Mouse (Mus musculus) adipocyte (in vitro differentiated cells): ENCODE data around the gene Lrrc43.
"Not testable (repeated sequence)": the region's sequence is repeated elsewhere in the genome, so short reads cannot be mapped to it uniquely, and the experiment has no call there.

ENCODE experiments used
- DNase-seq: peaks from one replicate; pipeline ENCODE4 v3.0.0-alpha.2; 2016; ENCODE audit warnings: low spot score

Lrrc43 gene

GRCm38 (mm10) chr5:123489112-123489785, at the start of gene Lrrc43, which contains the start of gene Il31:
Gene Lrrc43, plus strand, starts transcription at chr5:123489305.
Gene Il31, minus strand, starts transcription at chr5:123489489.
- DNase-seq, result no peak

- no peak for DNase-seq
Measured at GRCm38 (mm10) chr5:123439312-123439711, 49.8 kb upstream of the Lrrc43 start.

GRCm38 (mm10) chr5:123439941-123440340, 49.2 kb upstream of the Lrrc43 start:
- no peak for DNase-seq

- no peak for DNase-seq
Measured at GRCm38 (mm10) chr5:123440664-123441063, 48.4 kb upstream of the Lrrc43 start.

- no peak for DNase-seq
Measured at GRCm38 (mm10) chr5:123442283-123442682, 46.8 kb upstream of the Lrrc43 start.

- peak; percentile 74 for DNase-seq
Measured at GRCm38 (mm10) chr5:123444069-123444468, 45.0 kb upstream of the Lrrc43 start.

- no peak for DNase-seq
Measured at GRCm38 (mm10) chr5:123444849-123445334, 44.2 kb upstream of the Lrrc43 start.

- DNase-seq, result no peak
Measured at GRCm38 (mm10) chr5:123451886-123452285, 37.2 kb upstream of the Lrrc43 start.

GRCm38 (mm10) chr5:123461420-123461819, 27.7 kb upstream of the Lrrc43 start:
- no peak for DNase-seq

- DNase-seq, result no peak
Measured at GRCm38 (mm10) chr5:123464638-123465037, 24.5 kb upstream of the Lrrc43 start.

- no peak for DNase-seq
Measured at GRCm38 (mm10) chr5:123470784-123471400, 18.2 kb upstream of the Lrrc43 start.

- no peak for DNase-seq
Measured at GRCm38 (mm10) chr5:123473817-123474216, 15.3 kb upstream of the Lrrc43 start.

- DNase-seq, result no peak
Measured at GRCm38 (mm10) chr5:123487659-123488395, 1.3 kb upstream of the Lrrc43 start.

- DNase-seq, result no peak
Measured at GRCm38 (mm10) chr5:123489935-123490334, 830 bp downstream of the Lrrc43 start.

GRCm38 (mm10) chr5:123499717-123500116, 10.6 kb downstream of the Lrrc43 start:
- peak; percentile 33 for DNase-seq

GRCm38 (mm10) chr5:123501973-123502372, 12.9 kb downstream of the Lrrc43 start:
- no peak for DNase-seq

- DNase-seq, result peak; percentile 82
Measured at GRCm38 (mm10) chr5:123507936-123508723, 19.0 kb downstream of the Lrrc43 start.

GRCm38 (mm10) chr5:123508921-123509320, 19.8 kb downstream of the Lrrc43 start:
- DNase-seq, result no peak

GRCm38 (mm10) chr5:123510160-123510559, 21.1 kb downstream of the Lrrc43 start, which contains the start of gene B3gnt4:
Gene B3gnt4, plus strand, starts transcription at chr5:123510460.
- DNase-seq, result no peak

GRCm38 (mm10) chr5:123511426-123511825, 22.3 kb downstream of the Lrrc43 start:
- not testable (repeated sequence) for DNase-seq

- no peak for DNase-seq
Measured at GRCm38 (mm10) chr5:123512102-123512501, 23.0 kb downstream of the Lrrc43 start.

- no peak for DNase-seq
Measured at GRCm38 (mm10) chr5:123514871-123515270, 25.8 kb downstream of the Lrrc43 start.
